Mouse (Mus musculus): ENCODE measurements around the gene Mrpl2.

DNA sequence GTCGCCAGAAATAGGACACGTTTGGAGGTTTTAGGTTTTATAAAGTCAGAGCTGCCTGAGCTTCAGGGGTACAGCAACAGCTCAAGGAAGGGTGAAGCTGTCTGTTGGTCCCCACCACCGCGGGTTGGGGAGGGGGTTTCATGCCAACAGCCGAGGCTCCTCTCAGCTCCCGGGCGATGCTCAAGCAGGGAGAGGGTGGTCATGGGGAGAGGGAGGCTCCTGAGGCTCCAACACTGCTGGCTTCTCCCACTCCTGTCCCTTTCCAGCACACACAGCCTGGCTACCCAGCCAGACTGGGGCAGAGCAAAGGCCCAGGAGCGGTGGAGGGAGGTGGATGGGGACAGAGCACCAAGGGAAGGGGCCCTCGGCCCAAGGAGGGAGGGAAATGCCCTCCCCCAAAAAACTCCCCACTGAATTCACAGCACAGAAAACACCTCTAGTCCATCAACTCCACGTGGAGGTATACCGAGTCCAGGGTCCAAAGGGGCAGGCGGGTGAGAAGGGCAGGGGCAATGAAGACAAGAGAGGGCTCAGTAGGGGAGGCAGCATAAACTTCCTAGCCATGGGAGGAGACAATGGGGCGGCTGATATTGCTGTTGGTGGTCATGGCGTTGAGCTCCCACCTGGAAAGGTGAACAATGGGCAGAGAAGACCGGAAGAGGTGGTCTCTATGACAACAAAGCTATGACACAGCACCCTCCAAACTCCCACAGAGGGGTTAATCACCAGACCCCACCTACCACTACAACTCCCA is 28.7 kb downstream of the Mrpl2 start:
- TF ChIP-seq CTCF (IDR thresholded peaks at IDR 0.05; ENCODE audit: control insufficient read depth, insufficient read depth, insufficient read length) (no peak), MAX (IDR thresholded peaks at IDR 0.05) (no peak), MYOD1 (IDR thresholded peaks at IDR 0.05; ENCODE audit: control insufficient read depth, insufficient read length, low read depth) (no peak), USF1 (IDR thresholded peaks at IDR 0.05; ENCODE audit: low read depth) (no peak), MYOG (IDR thresholded peaks at IDR 0.05; ENCODE audit: control insufficient read depth, extremely low read depth, insufficient read length) (no peak)
